Mouse (Mus musculus): ENCODE measurements around the gene Reep1. TPM values are rescaled to one million over a fixed set of nuclear protein-coding genes. Genes with fewer than 3 reads are reported as not detected.

Gene Reep1
- polyA plus RNA-seq, 1 experiment from 2014 or later, result 13.4 TPM

- Histone ChIP-seq H3K27ac (ENCODE audit: low read length) (no peak overlapping the region), H3K36me3 (ENCODE audit: insufficient read depth, low read length) (no peaks in the 10 kb centered on the region), H3K27me3 (replicated peaks; ENCODE audit: insufficient read depth, low read length) (no peaks in the 10 kb centered on the region), H3K9me3 (ENCODE audit: low read length) (no peaks in the 10 kb centered on the region), H3K4me2 (replicated peaks; ENCODE audit: low read depth, low read length) (no peak overlapping the region), H3K4me3 (ENCODE audit: low read depth, low read length) (no peak overlapping the region), H3K4me1 (ENCODE audit: insufficient read depth, low read depth, low read length) (no peaks in the 10 kb centered on the region), H3K9ac (replicated peaks; ENCODE audit: low read depth) (no peak overlapping the region)
- no peak for DNase-seq (ENCODE audit: low spot score)
- WGBS, result 75% methylated on average over 10 of the region's 10 CpGs
- no peak for TF ChIP-seq CTCF (IDR thresholded peaks at IDR 0.05)
- TF ChIP-seq EP300 (IDR thresholded peaks at IDR 0.05), result no peak
- no peak for ATAC-seq
These were observed 94.3 kb downstream of the Reep1 start for GRCm38 (mm10) chr6:71801714-71802094.

- TF ChIP-seq CTCF (IDR thresholded peaks at IDR 0.05) (no peak), EP300 (IDR thresholded peaks at IDR 0.05) (no peak)
- no peaks in the 10 kb centered on the region for H3K4me1 ChIP-seq (ENCODE audit: insufficient read depth, low read depth, low read length)
- no peaks in the 10 kb centered on the region for H3K27me3 ChIP-seq (replicated peaks; ENCODE audit: insufficient read depth, low read length)
- H3K4me2 ChIP-seq (replicated peaks; ENCODE audit: low read depth, low read length), result no peak overlapping the region
- no peaks in the 10 kb centered on the region for H3K9me3 ChIP-seq (ENCODE audit: low read length)
- DNase-seq (ENCODE audit: low spot score) (no peak), ATAC-seq (no peak)
- 92% methylated on average over 1 of the region's 1 CpGs for WGBS
- H3K4me3 ChIP-seq (ENCODE audit: low read depth, low read length), result no peak overlapping the region
- no peaks in the 10 kb centered on the region for H3K36me3 ChIP-seq (ENCODE audit: insufficient read depth, low read length)
- H3K27ac ChIP-seq (ENCODE audit: low read length), result no peak overlapping the region
- H3K9ac ChIP-seq (replicated peaks; ENCODE audit: low read depth), result no peak overlapping the region
These were observed 96.2 kb downstream of the Reep1 start for GRCm38 (mm10) chr6:71803609-71804008.

GRCm38 (mm10) chr6:71804061-71804829, 96.9 kb downstream of the Reep1 start:
- Histone ChIP-seq H3K36me3 (ENCODE audit: insufficient read depth, low read length) (no peaks in the 10 kb centered on the region), H3K9ac (replicated peaks; ENCODE audit: low read depth) (no peak overlapping the region), H3K27me3 (replicated peaks; ENCODE audit: insufficient read depth, low read length) (no peaks in the 10 kb centered on the region), H3K27ac (ENCODE audit: low read length) (no peak overlapping the region), H3K4me3 (ENCODE audit: low read depth, low read length) (no peak overlapping the region), H3K4me1 (ENCODE audit: insufficient read depth, low read depth, low read length) (no peaks in the 10 kb centered on the region), H3K9me3 (ENCODE audit: low read length) (no peaks in the 10 kb centered on the region), H3K4me2 (replicated peaks; ENCODE audit: low read depth, low read length) (no peak overlapping the region)
- TF ChIP-seq CTCF (IDR thresholded peaks at IDR 0.05), result peak; percentile 99
- no peak for TF ChIP-seq EP300 (IDR thresholded peaks at IDR 0.05)
- ATAC-seq, result peak; percentile 90
- peak; percentile 91 for DNase-seq (ENCODE audit: low spot score)
- WGBS, result 21% methylated on average over 12 of the region's 12 CpGs

GRCm38 (mm10) chr6:71806713-71807112, 99.4 kb downstream of the Reep1 start:
- TF ChIP-seq EP300 (IDR thresholded peaks at IDR 0.05) (no peak), CTCF (IDR thresholded peaks at IDR 0.05) (no peak)
- H3K27me3 ChIP-seq (replicated peaks; ENCODE audit: insufficient read depth, low read length), result no peaks in the 10 kb centered on the region
- no peak overlapping the region for H3K4me2 ChIP-seq (replicated peaks; ENCODE audit: low read depth, low read length)
- H3K9me3 ChIP-seq (ENCODE audit: low read length), result no peaks in the 10 kb centered on the region
- H3K4me3 ChIP-seq (ENCODE audit: low read depth, low read length), result no peak overlapping the region
- no peaks in the 10 kb centered on the region for H3K36me3 ChIP-seq (ENCODE audit: insufficient read depth, low read length)
- DNase-seq (ENCODE audit: low spot score) (no peak), ATAC-seq (no peak)
- WGBS, result 74% methylated on average over 1 of the region's 1 CpGs
- H3K9ac ChIP-seq (replicated peaks; ENCODE audit: low read depth), result no peak overlapping the region
- no peaks in the 10 kb centered on the region for H3K4me1 ChIP-seq (ENCODE audit: insufficient read depth, low read depth, low read length)
- no peak overlapping the region for H3K27ac ChIP-seq (ENCODE audit: low read length)

- DNase-seq (ENCODE audit: low spot score) (no peak), ATAC-seq (no peak)
- 41% methylated on average over 9 of the region's 9 CpGs for WGBS
- no peaks in the 10 kb centered on the region for H3K36me3 ChIP-seq (ENCODE audit: insufficient read depth, low read length)
- no peak for TF ChIP-seq EP300 (IDR thresholded peaks at IDR 0.05)
- no peak overlapping the region for H3K4me3 ChIP-seq (ENCODE audit: low read depth, low read length)
- H3K27ac ChIP-seq (ENCODE audit: low read length), result no peak overlapping the region
- no peaks in the 10 kb centered on the region for H3K9me3 ChIP-seq (ENCODE audit: low read length)
- no peaks in the 10 kb centered on the region for H3K27me3 ChIP-seq (replicated peaks; ENCODE audit: insufficient read depth, low read length)
- H3K4me2 ChIP-seq (replicated peaks; ENCODE audit: low read depth, low read length), result no peak overlapping the region
- H3K9ac ChIP-seq (replicated peaks; ENCODE audit: low read depth), result no peak overlapping the region
- H3K4me1 ChIP-seq (ENCODE audit: insufficient read depth, low read depth, low read length), result no peaks in the 10 kb centered on the region
These were observed 102.5 kb downstream of the Reep1 start for GRCm38 (mm10) chr6:71809890-71810289.

GRCm38 (mm10) chr6:71812820-71813219, 105.5 kb downstream of the Reep1 start:
- H3K4me3 ChIP-seq (ENCODE audit: low read depth, low read length), result no peak overlapping the region
- 79% methylated on average over 2 of the region's 2 CpGs for WGBS
- no peaks in the 10 kb centered on the region for H3K4me1 ChIP-seq (ENCODE audit: insufficient read depth, low read depth, low read length)
- ATAC-seq (no peak), DNase-seq (ENCODE audit: low spot score) (no peak)
- no peak overlapping the region for H3K27ac ChIP-seq (ENCODE audit: low read length)
- no peak overlapping the region for H3K4me2 ChIP-seq (replicated peaks; ENCODE audit: low read depth, low read length)
- no peaks in the 10 kb centered on the region for H3K9me3 ChIP-seq (ENCODE audit: low read length)
- H3K9ac ChIP-seq (replicated peaks; ENCODE audit: low read depth), result no peak overlapping the region
- peaks cover 11% of the 10 kb centered on the region; the same call in 1 of the 2 replicates for H3K36me3 ChIP-seq (ENCODE audit: insufficient read depth, low read length)
- no peak for TF ChIP-seq CTCF (IDR thresholded peaks at IDR 0.05)
- TF ChIP-seq EP300 (IDR thresholded peaks at IDR 0.05), result no peak
- H3K27me3 ChIP-seq (replicated peaks; ENCODE audit: insufficient read depth, low read length), result no peaks in the 10 kb centered on the region

Data from lung, postnatal 0 days (tissue).